Mouse (Mus musculus) megakaryocyte, embryonic 14.5 days (primary cell): ENCODE data around the gene Hoxc4.

Experiments
- FLI1 ChIP-seq: IDR thresholded peaks from 2 replicates; pipeline ENCODE4 v1.6.1; 2012; ENCODE audit warnings: low read length, inconsistent platforms, mixed read lengths
- GATA1 ChIP-seq: IDR thresholded peaks from 3 replicates; pipeline ENCODE4 v1.6.1; 2012; ENCODE audit warnings: mixed read lengths, low read length, inconsistent platforms, borderline replicate concordance

DNA sequence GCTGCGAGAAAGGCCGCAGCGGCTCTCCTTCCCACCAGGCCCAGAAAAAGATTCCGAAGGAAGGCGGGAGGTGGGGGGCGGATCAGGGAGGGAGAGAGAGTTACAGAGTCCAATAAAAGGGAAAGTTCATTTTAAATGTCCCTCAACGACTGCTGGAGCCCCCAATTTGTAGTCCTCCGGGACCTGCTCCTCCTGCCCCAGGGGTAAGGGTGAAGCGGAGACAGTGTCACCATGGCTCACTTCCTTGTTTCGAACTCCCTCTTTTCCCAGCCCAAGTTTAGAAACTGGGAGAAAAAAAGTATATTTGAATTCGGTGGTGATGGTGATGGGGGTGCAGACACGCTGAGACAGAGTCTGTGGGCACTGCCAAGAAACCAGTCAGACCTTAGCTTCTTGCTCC lies 21.9 kb downstream of the Hoxc4 start:
- TF ChIP-seq GATA1 (no peak), FLI1 (no peak)
